Mouse (Mus musculus): ENCODE results near the gene Gm17304.

Gm17304 gene

GRCm38 (mm10) chr5:106623337-106623736 lies 14.4 kb downstream of the Gm17304 start:
- no peak for DNase-seq

GRCm38 (mm10) chr5:106628369-106629149 lies 19.7 kb downstream of the Gm17304 start:
- DNase-seq = no peak

- DNase-seq = no peak
These were observed 27.6 kb downstream of the Gm17304 start for GRCm38 (mm10) chr5:106636423-106636946.

GRCm38 (mm10) chr5:106639627-106640026 lies 30.7 kb downstream of the Gm17304 start:
- no peak for DNase-seq

- DNase-seq = no peak
These were observed 31.4 kb downstream of the Gm17304 start for GRCm38 (mm10) chr5:106640235-106640809.

GRCm38 (mm10) chr5:106641876-106642275 lies 33.0 kb downstream of the Gm17304 start:
- DNase-seq = no peak

- no peak for DNase-seq
These were observed 34.5 kb downstream of the Gm17304 start for GRCm38 (mm10) chr5:106643434-106643833.

GRCm38 (mm10) chr5:106649441-106649840 lies 40.5 kb downstream of the Gm17304 start:
- no peak for DNase-seq

GRCm38 (mm10) chr5:106649995-106650394 lies 41.1 kb downstream of the Gm17304 start:
- DNase-seq = no peak

- DNase-seq = no peak
These were observed 43.4 kb downstream of the Gm17304 start for GRCm38 (mm10) chr5:106652220-106652753.

- no peak for DNase-seq
These were observed 44.0 kb downstream of the Gm17304 start for GRCm38 (mm10) chr5:106652790-106653328.
